Mouse (Mus musculus): ENCODE measurements around the gene Gm21905. TPM values are rescaled to one million over a fixed set of nuclear protein-coding genes. Genes with fewer than 3 reads are reported as not detected.

Gm21905 gene
- polyA plus RNA-seq, 2 experiments: not detected

- no peak overlapping the region for H3K4me2 ChIP-seq (replicated peaks; ENCODE audit: low read depth, low read length, severe bottlenecking)
- H3K27me3 ChIP-seq (ENCODE audit: control insufficient read depth, insufficient read depth, low read length): no peaks in the 10 kb centered on the region
- TF ChIP-seq POLR2A (IDR thresholded peaks at IDR 0.05; ENCODE audit: borderline replicate concordance, extremely low read depth, insufficient read depth, insufficient read length): no peak
- no peak overlapping the region for H3K4me3 ChIP-seq (replicated peaks; ENCODE audit: low read length)
- no peaks in the 10 kb centered on the region for H3K4me1 ChIP-seq (ENCODE audit: control insufficient read depth, insufficient read depth, low read length)
- DNase-seq (ENCODE audit: low spot score): no peak
- no peaks in the 10 kb centered on the region for H3K36me3 ChIP-seq (ENCODE audit: control insufficient read depth, insufficient read depth, low read length)
- no peak for ATAC-seq (ENCODE audit: low FRiP score, low read depth)
- 38% methylated on average over 2 of the region's 2 CpGs for WGBS
- no peak overlapping the region for H3K27ac ChIP-seq (replicated peaks; ENCODE audit: low read depth, low read length)
- no peaks in the 10 kb centered on the region for H3K9me3 ChIP-seq (ENCODE audit: control insufficient read depth, low read length)
- no peak overlapping the region for H3K9ac ChIP-seq (ENCODE audit: low read depth, low read length, severe bottlenecking)
Observed at GRCm38 (mm10) chr5:67943199-67943598, 3.0 kb downstream of the Gm21905 start.

- Histone ChIP-seq H3K4me3 (replicated peaks; ENCODE audit: low read length) (no peak within 1 kb of the TSS), H3K9me3 (ENCODE audit: control insufficient read depth, low read length) (no peaks in the 10 kb centered on the region), H3K9ac (ENCODE audit: low read depth, low read length, severe bottlenecking) (no peak within 1 kb of the TSS), H3K4me1 (ENCODE audit: control insufficient read depth, insufficient read depth, low read length) (no peaks in the 10 kb centered on the region), H3K4me2 (replicated peaks; ENCODE audit: low read depth, low read length, severe bottlenecking) (no peak within 1 kb of the TSS), H3K27ac (replicated peaks; ENCODE audit: low read depth, low read length) (no peak within 1 kb of the TSS), H3K36me3 (ENCODE audit: control insufficient read depth, insufficient read depth, low read length) (no peaks in the 10 kb centered on the region), H3K27me3 (ENCODE audit: control insufficient read depth, insufficient read depth, low read length) (no peaks in the 10 kb centered on the region)
- ATAC-seq (ENCODE audit: low FRiP score, low read depth) (no peak), DNase-seq (ENCODE audit: low spot score) (no peak)
- WGBS: 88% methylated on average over 2 of the region's 2 CpGs
- no peak for TF ChIP-seq POLR2A (IDR thresholded peaks at IDR 0.05; ENCODE audit: borderline replicate concordance, extremely low read depth, insufficient read depth, insufficient read length)
Observed at GRCm38 (mm10) chr5:67941369-67941768, 4.9 kb downstream of the Gm21905 start, which contains the start of gene Gm5108. Gm5108 (plus strand) TSS chr5:67941669.

GRCm38 (mm10) chr5:67931623-67932022, 14.6 kb downstream of the Gm21905 start:
- H3K36me3 ChIP-seq (ENCODE audit: control insufficient read depth, insufficient read depth, low read length): no peaks in the 10 kb centered on the region
- no peaks in the 10 kb centered on the region for H3K9me3 ChIP-seq (ENCODE audit: control insufficient read depth, low read length)
- no peaks in the 10 kb centered on the region for H3K27me3 ChIP-seq (ENCODE audit: control insufficient read depth, insufficient read depth, low read length)
- WGBS: 43% methylated on average over 2 of the region's 2 CpGs
- no peak overlapping the region for H3K4me2 ChIP-seq (replicated peaks; ENCODE audit: low read depth, low read length, severe bottlenecking)
- no peaks in the 10 kb centered on the region for H3K4me1 ChIP-seq (ENCODE audit: control insufficient read depth, insufficient read depth, low read length)
- H3K4me3 ChIP-seq (replicated peaks; ENCODE audit: low read length): no peak overlapping the region
- no peak overlapping the region for H3K27ac ChIP-seq (replicated peaks; ENCODE audit: low read depth, low read length)
- ATAC-seq (ENCODE audit: low FRiP score, low read depth) (no peak), DNase-seq (ENCODE audit: low spot score) (no peak)
- TF ChIP-seq POLR2A (IDR thresholded peaks at IDR 0.05; ENCODE audit: borderline replicate concordance, extremely low read depth, insufficient read depth, insufficient read length): no peak
- no peak overlapping the region for H3K9ac ChIP-seq (ENCODE audit: low read depth, low read length, severe bottlenecking)

- H3K4me1 ChIP-seq (ENCODE audit: control insufficient read depth, insufficient read depth, low read length): no peaks in the 10 kb centered on the region
- no peaks in the 10 kb centered on the region for H3K27me3 ChIP-seq (ENCODE audit: control insufficient read depth, insufficient read depth, low read length)
- H3K9ac ChIP-seq (ENCODE audit: low read depth, low read length, severe bottlenecking): no peak overlapping the region
- no peak for TF ChIP-seq POLR2A (IDR thresholded peaks at IDR 0.05; ENCODE audit: borderline replicate concordance, extremely low read depth, insufficient read depth, insufficient read length)
- 41% methylated on average over 4 of the region's 4 CpGs for WGBS
- H3K27ac ChIP-seq (replicated peaks; ENCODE audit: low read depth, low read length): no peak overlapping the region
- H3K4me3 ChIP-seq (replicated peaks; ENCODE audit: low read length): no peak overlapping the region
- no peak overlapping the region for H3K4me2 ChIP-seq (replicated peaks; ENCODE audit: low read depth, low read length, severe bottlenecking)
- no peaks in the 10 kb centered on the region for H3K9me3 ChIP-seq (ENCODE audit: control insufficient read depth, low read length)
- ATAC-seq (ENCODE audit: low FRiP score, low read depth) (no peak), DNase-seq (ENCODE audit: low spot score) (no peak)
- H3K36me3 ChIP-seq (ENCODE audit: control insufficient read depth, insufficient read depth, low read length): no peaks in the 10 kb centered on the region
Observed at GRCm38 (mm10) chr5:67930584-67930983, 15.6 kb downstream of the Gm21905 start.

GRCm38 (mm10) chr5:67904555-67904954, 41.7 kb downstream of the Gm21905 start:
- H3K9ac ChIP-seq (ENCODE audit: low read depth, low read length, severe bottlenecking): no peak overlapping the region
- WGBS: 69% methylated on average over 2 of the region's 2 CpGs
- H3K36me3 ChIP-seq (ENCODE audit: control insufficient read depth, insufficient read depth, low read length): no peaks in the 10 kb centered on the region
- no peak overlapping the region for H3K4me2 ChIP-seq (replicated peaks; ENCODE audit: low read depth, low read length, severe bottlenecking)
- no peak for TF ChIP-seq POLR2A (IDR thresholded peaks at IDR 0.05; ENCODE audit: borderline replicate concordance, extremely low read depth, insufficient read depth, insufficient read length)
- no peaks in the 10 kb centered on the region for H3K4me1 ChIP-seq (ENCODE audit: control insufficient read depth, insufficient read depth, low read length)
- H3K27ac ChIP-seq (replicated peaks; ENCODE audit: low read depth, low read length): no peak overlapping the region
- no peak for DNase-seq (ENCODE audit: low spot score)
- ATAC-seq (ENCODE audit: low FRiP score, low read depth): no peak
- no peak overlapping the region for H3K4me3 ChIP-seq (replicated peaks; ENCODE audit: low read length)
- no peaks in the 10 kb centered on the region for H3K9me3 ChIP-seq (ENCODE audit: control insufficient read depth, low read length)
- no peaks in the 10 kb centered on the region for H3K27me3 ChIP-seq (ENCODE audit: control insufficient read depth, insufficient read depth, low read length)

GRCm38 (mm10) chr5:67898921-67899320, 47.3 kb downstream of the Gm21905 start:
- no peak overlapping the region for H3K9ac ChIP-seq (ENCODE audit: low read depth, low read length, severe bottlenecking)
- TF ChIP-seq POLR2A (IDR thresholded peaks at IDR 0.05; ENCODE audit: borderline replicate concordance, extremely low read depth, insufficient read depth, insufficient read length): no peak
- no peak overlapping the region for H3K4me2 ChIP-seq (replicated peaks; ENCODE audit: low read depth, low read length, severe bottlenecking)
- no peaks in the 10 kb centered on the region for H3K9me3 ChIP-seq (ENCODE audit: control insufficient read depth, low read length)
- no peak overlapping the region for H3K27ac ChIP-seq (replicated peaks; ENCODE audit: low read depth, low read length)
- no peak for ATAC-seq (ENCODE audit: low FRiP score, low read depth)
- no peaks in the 10 kb centered on the region for H3K4me1 ChIP-seq (ENCODE audit: control insufficient read depth, insufficient read depth, low read length)
- no peak overlapping the region for H3K4me3 ChIP-seq (replicated peaks; ENCODE audit: low read length)
- WGBS: 97% methylated on average over 1 of the region's 1 CpGs
- H3K27me3 ChIP-seq (ENCODE audit: control insufficient read depth, insufficient read depth, low read length): no peaks in the 10 kb centered on the region
- no peak for DNase-seq (ENCODE audit: low spot score)
- H3K36me3 ChIP-seq (ENCODE audit: control insufficient read depth, insufficient read depth, low read length): no peaks in the 10 kb centered on the region

Data from limb, embryonic 14.5 days (tissue).